Mouse (Mus musculus) ES-E14 (cell line): ENCODE measurements at regions not wholly inside any gene's neighbourhood (a gene's known extent, or its start where the extent isn't known, plus 50 kb on each side); places are given as distances from the start of the nearest gene placed in this dataset.

Experiments used
- DNase-seq: peaks from one replicate; pipeline ENCODE4 v3.0.0-alpha.2; 2013; ENCODE audit warnings: low read depth, low spot score
- H3K27ac ChIP-seq: 2 replicates; pipeline ENCODE4 v1.5.1; 2012; ENCODE audit warnings: low read depth, mild to moderate bottlenecking, low read length, moderate library complexity, mixed read lengths; ENCODE audit not compliant: poor library complexity, insufficient read depth, severe bottlenecking
- H3K36me3 ChIP-seq: 2 replicates; pipeline ENCODE4 v1.6.1; 2012; ENCODE audit warnings: mild to moderate bottlenecking, low read length, moderate library complexity, mixed read lengths; ENCODE audit not compliant: control insufficient read depth, poor library complexity, insufficient read depth, severe bottlenecking
- H3K4me1 ChIP-seq, 2 experiments: fragments of 150-350 bp in 1 of 2; sonication (generic) in 1 of 2; 2 replicates each; pipeline ENCODE4 v1.6.1; 2012; ENCODE audit warnings: low read length in 2 of 2, mild to moderate bottlenecking in 1 of 2, mixed read lengths in 1 of 2; ENCODE audit not compliant: control insufficient read depth in 2 of 2, insufficient read depth in 2 of 2, poor library complexity in 1 of 2
- H3K4me3 ChIP-seq, 2 experiments: fragments of 150-350 bp in 1 of 2; sonication (generic) in 1 of 2; 2 replicates each; pipeline ENCODE4 v1.5.1; 2012; ENCODE audit warnings: low read length in 2 of 2, low read depth in 1 of 2, mild to moderate bottlenecking in 1 of 2, mixed read lengths in 1 of 2; ENCODE audit not compliant: insufficient read depth in 1 of 2, poor library complexity in 1 of 2, severe bottlenecking in 1 of 2
- H3K9ac ChIP-seq: 2 replicates; pipeline ENCODE4 v1.6.1; 2012; ENCODE audit warnings: low read depth, mild to moderate bottlenecking, low read length, mixed read lengths; ENCODE audit not compliant: poor library complexity, insufficient read depth, severe bottlenecking
- H3K9me3 ChIP-seq: fragments of 150-350 bp; sonication (generic); 2 replicates; pipeline ENCODE4 v1.6.1; 2012; ENCODE audit warnings: low read depth, mild to moderate bottlenecking, low read length; ENCODE audit not compliant: control insufficient read depth, insufficient read depth
- CHD2 ChIP-seq: IDR thresholded peaks from 2 replicates; pipeline ENCODE4 v1.6.1; 2014; ENCODE audit warnings: mild to moderate bottlenecking, low read depth, low read length, inconsistent platforms
- HCFC1 ChIP-seq: IDR thresholded peaks from 2 replicates; pipeline ENCODE4 v1.6.1; 2012; ENCODE audit warnings: low read length, inconsistent platforms, borderline replicate concordance; ENCODE audit not compliant: insufficient read depth
- MAFK ChIP-seq: IDR thresholded peaks from 2 replicates; pipeline ENCODE4 v1.6.1; 2014; ENCODE audit warnings: mild to moderate bottlenecking, low read depth, low read length, inconsistent platforms; ENCODE audit not compliant: insufficient read depth
- ZC3H11A ChIP-seq: IDR thresholded peaks from 2 replicates; pipeline ENCODE4 v1.6.1; 2012; ENCODE audit warnings: low read depth, mild to moderate bottlenecking, inconsistent platforms, low read length, borderline replicate concordance
- ZNF384 ChIP-seq: IDR thresholded peaks from 2 replicates; pipeline ENCODE4 v1.6.1; 2012; ENCODE audit warnings: low read depth, low read length, inconsistent platforms
- in situ Hi-C, 2 experiments: fragments of 600-800 bp; cut with MboI; formaldehyde crosslinking; loops; one replicate each; pipeline ENCODE4 v1.15.1; 2025; ENCODE audit warnings: low sequenced_read_pairs in 2 of 2, inconsistent platforms in 1 of 2; ENCODE audit not compliant: unreplicated experiment in 2 of 2

DNA sequence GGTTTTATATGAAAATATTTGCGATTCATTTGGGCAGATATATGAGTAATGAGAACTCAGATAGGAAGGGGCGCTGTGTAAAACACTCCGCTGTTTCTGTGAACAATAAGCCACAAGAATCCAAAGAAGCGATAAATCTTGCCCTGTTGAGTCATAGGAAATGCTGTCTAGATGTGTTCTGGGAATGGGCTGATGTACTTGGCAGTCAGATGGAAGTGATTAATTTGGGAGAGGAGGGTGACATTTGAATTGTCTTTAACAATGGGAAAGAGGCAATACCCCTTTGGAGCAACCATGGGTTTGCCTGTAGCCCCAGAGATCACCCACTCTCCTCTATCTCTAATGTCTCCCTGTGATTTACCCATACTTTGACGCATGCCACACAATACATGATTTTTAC lies 160.4 kb downstream of the Dusp6 start:
- Histone ChIP-seq H3K36me3 (no peaks in the 10 kb centered on the region), H3K4me1 (peaks cover 3% of the 10 kb centered on the region in 2 experiments; a peak in 3 of 4 replicates), H3K9me3 (no peaks in the 10 kb centered on the region), H3K4me3 (no peak overlapping the region), H3K9ac (no peak overlapping the region), H3K27ac (no peak overlapping the region)
- TF ChIP-seq HCFC1 (no peak), ZC3H11A (no peak), ZNF384 (no peak), MAFK (no peak), CHD2 (no peak)
- in situ Hi-C loops, result no loop called here
- no peak for DNase-seq

- no peak for TF ChIP-seq ZC3H11A
- no peak for TF ChIP-seq MAFK
- TF ChIP-seq HCFC1, result no peak
- TF ChIP-seq CHD2, result no peak
- TF ChIP-seq ZNF384, result no peak
- in situ Hi-C loops, result no loop called here
- no peak overlapping the region for H3K4me3 ChIP-seq
- no peaks in the 10 kb centered on the region for H3K36me3 ChIP-seq
- H3K9me3 ChIP-seq, result no peaks in the 10 kb centered on the region
- H3K4me1 ChIP-seq, result no peaks in the 10 kb centered on the region
- no peak for DNase-seq
- no peak overlapping the region for H3K27ac ChIP-seq
- no peak overlapping the region for H3K9ac ChIP-seq
Measured at GRCm38 (mm10) chr10:99425265-99425664, 162.2 kb downstream of the Dusp6 start.

GRCm38 (mm10) chr10:99430175-99430574 lies 167.1 kb downstream of the Dusp6 start:
- H3K9me3 ChIP-seq, result no peaks in the 10 kb centered on the region
- TF ChIP-seq MAFK (no peak), ZNF384 (no peak), CHD2 (no peak), ZC3H11A (no peak), HCFC1 (no peak)
- in situ Hi-C loops, result no loop called here
- no peak overlapping the region for H3K27ac ChIP-seq
- DNase-seq, result no peak
- no peaks in the 10 kb centered on the region for H3K4me1 ChIP-seq
- no peaks in the 10 kb centered on the region for H3K36me3 ChIP-seq
- no peak overlapping the region for H3K4me3 ChIP-seq
- no peak overlapping the region for H3K9ac ChIP-seq

GRCm38 (mm10) chr10:99430669-99431561 lies 167.9 kb downstream of the Dusp6 start:
- no peak for TF ChIP-seq CHD2
- no peak for TF ChIP-seq ZNF384

GRCm38 (mm10) chr10:99437060-99437459 lies 174.0 kb downstream of the Dusp6 start:
- Histone ChIP-seq H3K4me1 (no peaks in the 10 kb centered on the region), H3K4me3 (no peak overlapping the region), H3K27ac (no peak overlapping the region), H3K9me3 (no peaks in the 10 kb centered on the region), H3K36me3 (no peaks in the 10 kb centered on the region), H3K9ac (no peak overlapping the region)
- in situ Hi-C loops, result no loop called here
- TF ChIP-seq ZC3H11A (no peak), CHD2 (no peak), ZNF384 (no peak), HCFC1 (no peak), MAFK (no peak)
- DNase-seq, result no peak

More at GRCm38 (mm10) chr10:99430669-99431561, 167.9 kb downstream of the Dusp6 start:
- in situ Hi-C loops, result no loop called here
- H3K36me3 ChIP-seq, result no peaks in the 10 kb centered on the region
- H3K9me3 ChIP-seq, result no peaks in the 10 kb centered on the region
- no peaks in the 10 kb centered on the region for H3K4me1 ChIP-seq
- no peak overlapping the region for H3K27ac ChIP-seq
- DNase-seq, result no peak
- no peak overlapping the region for H3K4me3 ChIP-seq
- H3K9ac ChIP-seq, result no peak overlapping the region
